Mouse (Mus musculus): ENCODE data around the gene Ddn. TPM values are rescaled to one million over a fixed set of nuclear protein-coding genes. Genes with fewer than 3 reads are reported as not detected.

Ddn gene
- polyA plus RNA-seq, 1 experiment from 2014 or later = 0.04 TPM

GRCm38 (mm10) chr15:98806071-98806808 is 3.0 kb downstream of the Ddn start:
- Histone ChIP-seq H3K4me3 (peak overlapping the region; percentile 42), H3K9me3 (no peaks in the 10 kb centered on the region), H3K4me2 (peak overlapping the region; percentile 86), H3K9ac (no peak overlapping the region), H3K4me1 (peaks cover 43% of the 10 kb centered on the region), H3K27me3 (peaks cover 89% of the 10 kb centered on the region), H3K27ac (no peak overlapping the region), H3K36me3 (0 out of 2 replicates have a peak, but pooled peaks cover 5% of the 10 kb centered on the region)
- WGBS = 17% methylated on average over 30 of the region's 30 CpGs
- peak; percentile 13; the same call in 1 of the 2 replicates for ATAC-seq (ENCODE audit: borderline replicate concordance, extremely low read depth, low FRiP score, low TSS enrichment)

DNA sequence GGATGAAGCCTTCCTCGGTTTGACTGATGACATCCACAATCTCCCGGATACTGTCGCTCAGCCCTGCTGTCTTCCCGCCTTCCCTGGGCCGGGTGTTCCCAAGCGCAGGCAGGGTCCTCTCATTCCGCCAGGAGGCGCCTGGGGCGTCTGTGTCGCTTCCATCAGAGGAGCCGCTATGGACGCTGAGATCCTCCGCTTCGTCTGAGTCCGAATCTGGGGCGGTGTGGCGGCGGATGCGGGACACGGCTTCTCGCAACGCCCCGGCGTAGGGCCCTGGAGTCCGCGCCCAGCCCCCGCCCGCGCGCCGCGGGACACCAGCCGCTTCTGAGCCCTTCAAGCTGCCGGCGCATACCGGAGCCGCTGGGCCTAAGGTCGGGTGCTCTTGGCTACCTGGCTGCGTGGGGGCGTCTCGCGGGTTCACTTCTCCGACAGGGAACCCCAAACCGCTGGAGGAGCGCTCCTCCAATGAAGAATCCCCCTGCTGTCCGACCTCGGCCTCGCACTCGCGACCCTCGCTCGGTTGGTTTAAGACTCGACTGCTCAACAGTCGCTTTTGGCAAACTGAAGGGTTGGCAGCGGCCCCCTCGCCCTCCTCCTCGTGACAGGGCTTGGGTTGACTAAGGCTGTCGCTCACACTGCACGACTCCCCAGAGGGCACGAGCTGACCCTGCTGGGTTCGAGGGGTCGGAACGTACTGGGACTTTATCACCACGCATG is 3.8 kb downstream of the Ddn start:
- H3K27ac ChIP-seq = no peak overlapping the region
- H3K4me1 ChIP-seq = peaks cover 43% of the 10 kb centered on the region
- no peaks in the 10 kb centered on the region for H3K36me3 ChIP-seq
- 2% methylated on average over 63 of the region's 64 CpGs for WGBS
- H3K9me3 ChIP-seq = no peaks in the 10 kb centered on the region
- peak overlapping the region; percentile 27 for H3K9ac ChIP-seq
- peak overlapping the region; percentile 38 for H3K4me3 ChIP-seq
- peaks cover 97% of the 10 kb centered on the region for H3K27me3 ChIP-seq
- peak overlapping the region; percentile 75 for H3K4me2 ChIP-seq
- peak; percentile 17; the same call in 1 of the 2 replicates for ATAC-seq (ENCODE audit: borderline replicate concordance, extremely low read depth, low FRiP score, low TSS enrichment)

GRCm38 (mm10) chr15:98804054-98804453 is 5.2 kb downstream of the Ddn start:
- H3K9me3 ChIP-seq = no peaks in the 10 kb centered on the region
- H3K27me3 ChIP-seq = peaks cover 99% of the 10 kb centered on the region
- under 1% methylated on average over 32 of the region's 32 CpGs for WGBS
- H3K4me1 ChIP-seq = peaks cover 43% of the 10 kb centered on the region
- no peak overlapping the region for H3K4me3 ChIP-seq
- no peak for ATAC-seq (ENCODE audit: borderline replicate concordance, extremely low read depth, low FRiP score, low TSS enrichment)
- no peaks in the 10 kb centered on the region for H3K36me3 ChIP-seq
- peak overlapping the region; percentile 43 for H3K4me2 ChIP-seq
- H3K9ac ChIP-seq = no peak overlapping the region
- no peak overlapping the region for H3K27ac ChIP-seq

GRCm38 (mm10) chr15:98802926-98803325 is 6.4 kb downstream of the Ddn start:
- ATAC-seq (ENCODE audit: borderline replicate concordance, extremely low read depth, low FRiP score, low TSS enrichment) = no peak
- Histone ChIP-seq H3K9ac (no peak overlapping the region), H3K9me3 (no peaks in the 10 kb centered on the region), H3K4me1 (peaks cover 32% of the 10 kb centered on the region), H3K36me3 (no peaks in the 10 kb centered on the region), H3K4me3 (no peak overlapping the region), H3K4me2 (no peak overlapping the region), H3K27me3 (peaks cover 99% of the 10 kb centered on the region), H3K27ac (no peak overlapping the region)
- 3% methylated on average over 8 of the region's 8 CpGs for WGBS

DNA sequence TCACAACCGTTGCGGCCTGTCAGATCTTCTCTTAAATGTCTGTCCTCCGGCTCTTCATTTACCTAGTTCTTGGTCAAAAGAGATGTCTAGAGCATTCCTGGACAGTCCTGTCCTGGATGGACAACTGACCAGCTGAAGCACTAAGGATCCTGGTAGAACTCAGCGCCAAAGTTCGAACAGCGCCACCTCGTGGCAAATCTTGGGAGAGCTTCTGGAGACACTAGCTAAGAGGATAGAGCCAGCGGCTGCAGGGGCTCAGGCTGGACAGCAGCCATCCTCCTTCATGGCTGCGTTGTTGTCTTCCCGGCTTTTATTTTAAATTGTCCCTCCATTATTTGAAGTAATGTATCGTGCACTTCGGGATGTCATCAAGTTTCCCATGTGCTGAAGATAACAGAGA is 9.9 kb downstream of the Ddn start:
- H3K4me2 ChIP-seq = no peak overlapping the region
- H3K36me3 ChIP-seq = no peaks in the 10 kb centered on the region
- no peaks in the 10 kb centered on the region for H3K9me3 ChIP-seq
- H3K27me3 ChIP-seq = peaks cover 99% of the 10 kb centered on the region
- ATAC-seq (ENCODE audit: borderline replicate concordance, extremely low read depth, low FRiP score, low TSS enrichment) = no peak
- 11% methylated on average over 12 of the region's 12 CpGs for WGBS
- peaks cover 6% of the 10 kb centered on the region; the same call in 1 of the 2 replicates for H3K4me1 ChIP-seq
- H3K4me3 ChIP-seq = no peak overlapping the region
- no peak overlapping the region for H3K9ac ChIP-seq
- no peak overlapping the region for H3K27ac ChIP-seq

- 55% methylated on average over 3 of the region's 3 CpGs for WGBS
- Histone ChIP-seq H3K27me3 (peaks cover 99% of the 10 kb centered on the region), H3K9me3 (no peaks in the 10 kb centered on the region), H3K36me3 (no peaks in the 10 kb centered on the region), H3K4me2 (no peak overlapping the region), H3K27ac (no peak overlapping the region), H3K4me1 (peaks cover 4% of the 10 kb centered on the region; the same call in 1 of the 2 replicates), H3K9ac (no peak overlapping the region), H3K4me3 (no peak overlapping the region)
- ATAC-seq (ENCODE audit: borderline replicate concordance, extremely low read depth, low FRiP score, low TSS enrichment) = no peak
Observed at GRCm38 (mm10) chr15:98798903-98799302, 10.4 kb downstream of the Ddn start.

GRCm38 (mm10) chr15:98797835-98798492 is 11.3 kb downstream of the Ddn start:
- Histone ChIP-seq H3K36me3 (no peaks in the 10 kb centered on the region), H3K27me3 (peaks cover 99% of the 10 kb centered on the region), H3K4me1 (peaks cover 8% of the 10 kb centered on the region; the same call in 1 of the 2 replicates), H3K4me2 (no peak overlapping the region), H3K9me3 (no peaks in the 10 kb centered on the region), H3K27ac (no peak overlapping the region), H3K9ac (no peak overlapping the region), H3K4me3 (no peak overlapping the region)
- 6% methylated on average over 28 of the region's 28 CpGs for WGBS
- ATAC-seq (ENCODE audit: borderline replicate concordance, extremely low read depth, low FRiP score, low TSS enrichment) = no peak

- H3K27ac ChIP-seq = no peak overlapping the region
- H3K4me2 ChIP-seq = no peak overlapping the region
- H3K27me3 ChIP-seq = peaks cover 99% of the 10 kb centered on the region
- no peak overlapping the region for H3K4me3 ChIP-seq
- no peaks in the 10 kb centered on the region for H3K9me3 ChIP-seq
- H3K36me3 ChIP-seq = no peaks in the 10 kb centered on the region
- 10% methylated on average over 13 of the region's 13 CpGs for WGBS
- H3K9ac ChIP-seq = no peak overlapping the region
- ATAC-seq (ENCODE audit: borderline replicate concordance, extremely low read depth, low FRiP score, low TSS enrichment) = no peak
- H3K4me1 ChIP-seq = peaks cover 15% of the 10 kb centered on the region
Observed at GRCm38 (mm10) chr15:98796803-98797595, 12.3 kb downstream of the Ddn start.

DNA sequence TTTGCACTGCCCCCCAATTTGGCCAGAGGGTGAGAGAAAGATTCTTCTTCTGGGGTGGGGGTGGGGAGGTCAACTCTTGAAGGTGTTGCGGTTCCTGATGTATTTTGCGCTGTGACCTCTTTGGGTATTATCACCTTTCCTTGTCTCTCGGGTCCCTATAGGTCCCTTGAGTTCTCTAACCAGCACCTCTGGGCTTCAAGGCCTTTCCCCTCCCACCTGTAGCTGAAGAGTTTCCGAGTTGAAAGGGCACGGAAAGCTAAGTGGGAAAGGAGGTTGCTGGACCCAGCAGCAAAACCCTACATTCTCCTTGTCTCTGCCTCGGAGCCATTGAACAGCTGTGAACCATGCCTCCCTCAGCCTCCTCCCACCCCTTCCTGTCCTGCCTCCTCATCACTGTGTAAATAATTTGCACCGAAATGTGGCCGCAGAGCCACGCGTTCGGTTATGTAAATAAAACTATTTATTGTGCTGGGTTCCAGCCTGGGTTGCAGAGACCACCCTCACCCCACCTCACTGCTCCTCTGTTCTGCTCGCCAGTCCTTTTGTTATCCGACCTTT is 16.1 kb downstream of the Ddn start:
- Histone ChIP-seq H3K27ac (no peak overlapping the region), H3K4me1 (peaks cover 35% of the 10 kb centered on the region), H3K27me3 (peaks cover 99% of the 10 kb centered on the region), H3K4me3 (no peak overlapping the region), H3K9ac (no peak overlapping the region), H3K9me3 (no peaks in the 10 kb centered on the region), H3K36me3 (no peaks in the 10 kb centered on the region), H3K4me2 (no peak overlapping the region)
- WGBS = 3% methylated on average over 13 of the region's 13 CpGs
- peak; percentile 12; the same call in 1 of the 2 replicates for ATAC-seq (ENCODE audit: borderline replicate concordance, extremely low read depth, low FRiP score, low TSS enrichment)

- peak overlapping the region; percentile 16; the same call in 1 of the 2 replicates for H3K4me3 ChIP-seq
- no peak for ATAC-seq (ENCODE audit: borderline replicate concordance, extremely low read depth, low FRiP score, low TSS enrichment)
- H3K36me3 ChIP-seq = no peaks in the 10 kb centered on the region
- no peaks in the 10 kb centered on the region for H3K9me3 ChIP-seq
- peak overlapping the region; percentile 39; the same call in 1 of the 2 replicates for H3K4me2 ChIP-seq
- H3K4me1 ChIP-seq = peaks cover 32% of the 10 kb centered on the region
- H3K27ac ChIP-seq = no peak overlapping the region
- WGBS = 2% methylated on average over 70 of the region's 75 CpGs
- H3K27me3 ChIP-seq = peaks cover 99% of the 10 kb centered on the region
- no peak overlapping the region for H3K9ac ChIP-seq
Observed at GRCm38 (mm10) chr15:98792233-98793020, 16.9 kb downstream of the Ddn start.

Data from lung, embryonic 15.5 days (tissue).